Mouse (Mus musculus) embryonic facial prominence, embryonic 11.5 days (tissue): ENCODE data around the gene Cux2. TPM values are rescaled to one million over a fixed set of nuclear protein-coding genes. Genes with fewer than 3 reads are reported as not detected.
A peak's percentile ranks its signal among the peaks of the same experiment; 100 is the strongest.

Source experiments
- ATAC-seq: fragments of 200-750 bp; cut with Nextera tagmentation; replicated peaks from 2 replicates; pipeline ENCODE4 v1.8.0; 2017; ENCODE audit warnings: low read depth; ENCODE audit not compliant: insufficient number of reproducible peaks, low FRiP score, low TSS enrichment
- DNase-seq: peaks from one replicate; pipeline ENCODE4 v3.0.0-alpha.2; 2015; ENCODE audit warnings: low spot score
- H3K27ac ChIP-seq: fragments of 300-500 bp; sonication (generic); replicated peaks from 2 replicates; pipeline ENCODE4 v1.5.1; 2014; ENCODE audit warnings: mild to moderate bottlenecking, low read depth, low read length, control low read depth
- H3K27me3 ChIP-seq: fragments of 300-500 bp; sonication (generic); 2 replicates; pipeline ENCODE4 v1.6.1; 2014; ENCODE audit warnings: mild to moderate bottlenecking, low read length, moderate library complexity, mixed read lengths; ENCODE audit not compliant: control insufficient read depth, insufficient read depth
- H3K36me3 ChIP-seq: fragments of 300-500 bp; sonication (generic); replicated peaks from 2 replicates; pipeline ENCODE4 v1.6.1; 2014; ENCODE audit warnings: low read depth, mild to moderate bottlenecking, low read length, moderate library complexity, mixed read lengths; ENCODE audit not compliant: control insufficient read depth, insufficient read depth
- H3K4me1 ChIP-seq: fragments of 300-500 bp; sonication (generic); 2 replicates; pipeline ENCODE4 v1.6.1; 2014; ENCODE audit warnings: low read length, mixed read lengths; ENCODE audit not compliant: control insufficient read depth, insufficient read depth
- H3K4me2 ChIP-seq: fragments of 300-500 bp; sonication (generic); 2 replicates; pipeline ENCODE4 v1.6.1; 2014; ENCODE audit warnings: low read depth, mild to moderate bottlenecking, control low read depth, low read length, moderate library complexity
- H3K4me3 ChIP-seq: fragments of 300-500 bp; sonication (generic); 2 replicates; pipeline ENCODE4 v1.5.1; 2014; ENCODE audit warnings: low read depth, low read length, control low read depth
- H3K9ac ChIP-seq: fragments of 300-500 bp; sonication (generic); replicated peaks from 2 replicates; pipeline ENCODE4 v1.6.1; 2014; ENCODE audit warnings: mild to moderate bottlenecking, control low read depth, low read length
- H3K9me3 ChIP-seq: fragments of 300-500 bp; sonication (generic); replicated peaks from 2 replicates; pipeline ENCODE4 v1.6.1; 2016; ENCODE audit warnings: mild to moderate bottlenecking, low read length, inconsistent platforms, mixed read lengths; ENCODE audit not compliant: control insufficient read depth
- WGBS: fragments of 180-500 bp; shearing (Covaris S2); extraction: QIAGEN DNeasy Blood & Tissue Kit; methylation state at CpG from one replicate; pipeline ENCODE4 v1.1.7; 2014; 5-methylcytosine and 5-hydroxymethylcytosine counted together
- polyA plus RNA-seq: library from polyadenylated mRNA; unstranded; fragments of >200 nt; fragmentation: Nextera tagmentation; extraction: Ambion mirVana; gene quantifications from 2 replicates; pipeline ENCODE4 v1.2.1, GENCODE M21; 2014

Cux2 gene
- polyA plus RNA-seq, 1 experiment from 2014 or later, result 4.5 TPM

DNA sequence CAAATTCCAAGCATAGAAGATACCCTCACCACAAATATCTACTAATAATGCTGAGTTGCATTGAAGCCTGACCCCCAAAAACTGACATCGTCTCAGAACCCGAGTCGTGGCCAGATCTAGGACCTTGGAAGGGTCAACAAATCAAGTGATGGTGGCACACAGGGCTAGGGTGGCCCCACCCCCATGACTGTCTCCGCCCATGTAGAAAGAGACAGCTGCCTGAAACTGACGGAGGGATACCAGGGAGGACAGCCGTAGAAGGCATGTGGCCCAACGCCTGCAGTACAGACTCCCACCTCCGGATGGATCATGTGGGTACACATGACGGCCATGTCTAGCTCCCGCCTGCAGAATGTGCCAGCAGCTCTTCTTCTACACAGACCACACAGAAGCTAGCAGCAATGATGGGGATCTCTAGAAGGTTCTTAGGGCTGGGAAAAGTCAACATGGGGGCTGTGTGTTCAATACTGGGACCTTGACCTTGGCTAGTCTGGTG, 41.9 kb downstream of the Cux2 start:
- no peak for ATAC-seq
- Histone ChIP-seq H3K9me3 (no peaks in the 10 kb centered on the region), H3K27me3 (no peaks in the 10 kb centered on the region), H3K9ac (no peak overlapping the region), H3K36me3 (no peaks in the 10 kb centered on the region), H3K4me1 (no peaks in the 10 kb centered on the region), H3K27ac (no peak overlapping the region), H3K4me3 (no peak overlapping the region), H3K4me2 (no peak overlapping the region)
- WGBS, result 89% methylated on average over 10 of the region's 10 CpGs
- no peak for DNase-seq

DNA sequence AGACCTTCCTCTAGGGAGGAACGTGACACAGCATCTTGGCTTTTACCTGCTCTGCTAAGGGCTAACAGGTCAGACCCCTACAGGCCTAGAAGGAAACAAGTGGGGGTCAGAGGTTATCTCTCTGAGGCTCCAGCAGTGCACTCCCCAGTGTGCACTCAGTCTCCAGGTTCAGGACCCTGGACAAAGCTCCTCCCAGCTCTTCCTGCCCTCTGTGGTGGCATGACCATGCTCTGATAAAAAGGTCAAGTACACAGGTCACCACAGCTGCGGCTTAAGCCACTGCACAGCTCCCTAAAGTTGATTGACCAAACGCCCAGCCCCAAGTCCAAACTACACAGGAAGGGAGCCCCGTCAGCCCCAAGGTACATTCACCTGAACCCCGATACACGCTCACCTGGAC, 46.4 kb downstream of the Cux2 start:
- Histone ChIP-seq H3K27ac (no peak overlapping the region), H3K9me3 (no peaks in the 10 kb centered on the region), H3K36me3 (no peaks in the 10 kb centered on the region), H3K27me3 (no peaks in the 10 kb centered on the region), H3K4me3 (no peak overlapping the region), H3K9ac (no peak overlapping the region), H3K4me2 (no peak overlapping the region), H3K4me1 (no peaks in the 10 kb centered on the region)
- ATAC-seq (no peak), DNase-seq (no peak)
- WGBS, result 54% methylated on average over 6 of the region's 6 CpGs

- ATAC-seq (no peak), DNase-seq (no peak)
- Histone ChIP-seq H3K9me3 (no peaks in the 10 kb centered on the region), H3K9ac (no peak overlapping the region), H3K36me3 (no peaks in the 10 kb centered on the region), H3K4me3 (no peak overlapping the region), H3K27me3 (no peaks in the 10 kb centered on the region), H3K27ac (no peak overlapping the region), H3K4me1 (no peaks in the 10 kb centered on the region), H3K4me2 (no peak overlapping the region)
- 79% methylated on average over 18 of the region's 18 CpGs for WGBS
These were observed 47.8 kb downstream of the Cux2 start for GRCm38 (mm10) chr5:122002148-122002547.

DNA sequence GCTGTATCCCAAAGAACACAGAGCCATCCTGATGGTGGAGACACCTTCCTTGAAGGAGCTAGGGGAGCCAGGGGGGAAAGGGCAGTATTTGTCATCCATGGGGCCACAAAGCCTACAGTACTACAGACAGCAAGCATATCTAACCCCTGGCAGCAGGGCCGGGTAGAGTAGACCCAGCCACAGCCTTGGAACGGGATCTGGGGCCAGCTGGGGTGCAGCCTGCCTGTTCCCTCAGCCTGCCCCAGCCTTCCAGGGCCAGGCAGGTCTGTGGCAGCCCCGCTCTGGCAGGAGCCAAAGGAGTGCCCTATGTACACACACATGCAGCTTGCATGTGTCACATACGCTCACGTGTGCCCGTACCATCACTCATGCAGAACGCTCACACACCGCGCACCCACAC, 48.6 kb downstream of the Cux2 start:
- H3K4me1 ChIP-seq, result no peaks in the 10 kb centered on the region
- H3K4me3 ChIP-seq, result no peak overlapping the region
- H3K9me3 ChIP-seq, result no peaks in the 10 kb centered on the region
- DNase-seq (no peak), ATAC-seq (no peak)
- no peaks in the 10 kb centered on the region for H3K27me3 ChIP-seq
- WGBS, result 90% methylated on average over 9 of the region's 9 CpGs
- H3K4me2 ChIP-seq, result no peak overlapping the region
- no peak overlapping the region for H3K9ac ChIP-seq
- H3K36me3 ChIP-seq, result no peaks in the 10 kb centered on the region
- no peak overlapping the region for H3K27ac ChIP-seq

DNA sequence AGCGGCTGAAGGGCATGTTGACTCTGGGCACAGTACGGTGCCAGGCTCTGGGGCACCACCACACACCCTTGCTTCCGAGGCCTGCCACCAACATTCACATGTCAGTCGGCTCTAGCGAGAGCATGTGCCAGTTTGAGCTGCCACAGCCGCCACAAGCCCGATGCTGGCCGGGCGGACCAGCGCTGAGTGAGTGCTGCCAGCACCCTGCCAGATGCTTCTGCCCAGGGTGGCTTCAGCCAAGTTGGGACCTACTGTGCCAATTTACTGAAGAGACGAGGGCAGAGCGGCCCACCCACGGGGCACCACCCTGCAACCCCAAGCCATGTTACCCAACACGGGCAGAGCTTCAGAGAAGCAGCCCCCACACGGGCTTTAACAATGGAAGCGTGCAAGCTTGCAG, 49.5 kb downstream of the Cux2 start:
- no peaks in the 10 kb centered on the region for H3K4me1 ChIP-seq
- H3K4me3 ChIP-seq, result no peak overlapping the region
- DNase-seq (no peak), ATAC-seq (no peak)
- WGBS, result 89% methylated on average over 16 of the region's 16 CpGs
- H3K9ac ChIP-seq, result no peak overlapping the region
- H3K27ac ChIP-seq, result no peak overlapping the region
- no peak overlapping the region for H3K4me2 ChIP-seq
- H3K27me3 ChIP-seq, result no peaks in the 10 kb centered on the region
- H3K36me3 ChIP-seq, result no peaks in the 10 kb centered on the region
- H3K9me3 ChIP-seq, result no peaks in the 10 kb centered on the region

- H3K4me1 ChIP-seq, result no peaks in the 10 kb centered on the region
- DNase-seq, result peak; percentile 75
- no peak overlapping the region for H3K4me3 ChIP-seq
- H3K9me3 ChIP-seq, result no peaks in the 10 kb centered on the region
- no peak overlapping the region for H3K4me2 ChIP-seq
- no peak for ATAC-seq
- H3K27ac ChIP-seq, result no peak overlapping the region
- H3K27me3 ChIP-seq, result no peaks in the 10 kb centered on the region
- no peak overlapping the region for H3K9ac ChIP-seq
- H3K36me3 ChIP-seq, result no peaks in the 10 kb centered on the region
- 62% methylated on average over 10 of the region's 10 CpGs for WGBS
These were observed 50.7 kb downstream of the Cux2 start for GRCm38 (mm10) chr5:121998981-121999795.

DNA sequence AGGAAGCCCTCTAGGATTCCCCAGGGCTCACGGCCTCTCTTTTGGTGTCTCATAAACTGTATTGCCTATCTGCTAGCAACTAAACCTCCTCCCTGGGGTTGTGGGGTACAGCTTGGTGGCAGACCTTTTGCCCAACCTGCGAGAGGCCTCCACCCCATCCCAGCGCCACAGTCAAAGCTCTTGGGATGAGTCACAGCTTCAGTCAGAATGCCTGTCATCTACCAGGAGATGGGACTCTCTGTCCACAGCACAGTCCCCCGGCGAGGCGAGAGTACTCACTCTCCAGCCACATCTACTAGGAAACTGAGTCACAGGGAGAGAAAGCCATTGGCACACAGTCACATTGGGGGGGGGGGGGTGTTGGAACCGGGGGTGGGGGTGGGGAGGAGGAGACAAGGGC, 51.6 kb downstream of the Cux2 start:
- Histone ChIP-seq H3K27me3 (no peaks in the 10 kb centered on the region), H3K4me2 (no peak overlapping the region), H3K27ac (no peak overlapping the region), H3K9me3 (no peaks in the 10 kb centered on the region), H3K4me3 (no peak overlapping the region), H3K36me3 (no peaks in the 10 kb centered on the region), H3K9ac (no peak overlapping the region), H3K4me1 (no peaks in the 10 kb centered on the region)
- ATAC-seq, result no peak
- DNase-seq, result no peak
- 74% methylated on average over 7 of the region's 7 CpGs for WGBS

- no peaks in the 10 kb centered on the region for H3K4me1 ChIP-seq
- no peaks in the 10 kb centered on the region for H3K36me3 ChIP-seq
- no peak for ATAC-seq
- H3K4me2 ChIP-seq, result no peak overlapping the region
- no peak overlapping the region for H3K4me3 ChIP-seq
- H3K9me3 ChIP-seq, result no peaks in the 10 kb centered on the region
- H3K27me3 ChIP-seq, result no peaks in the 10 kb centered on the region
- 74% methylated on average over 6 of the region's 6 CpGs for WGBS
- H3K9ac ChIP-seq, result no peak overlapping the region
- DNase-seq, result no peak
- no peak overlapping the region for H3K27ac ChIP-seq
These were observed 53.2 kb downstream of the Cux2 start for GRCm38 (mm10) chr5:121996701-121997100.
